Mouse (Mus musculus) hematopoietic stem cell, adult 5-6 weeks (primary cell): Measurements from ENCODE around the gene Zfp811. TPM values are rescaled to one million over a fixed set of nuclear protein-coding genes. Genes with fewer than 3 reads are reported as not detected.

Source experiments
- ATAC-seq, 2 experiments: fragments of 125-278 bp in 1 of 2; replicated peaks in 1 of 2; 2 replicates each; pipeline ENCODE4 v1.8.0; 2016 to 2017; ENCODE audit warnings: inconsistent platforms in 2 of 2, mild to moderate bottlenecking in 2 of 2, moderate number of reproducible peaks in 2 of 2, low read depth in 1 of 2, moderate TSS enrichment in 1 of 2; ENCODE audit not compliant: low FRiP score in 2 of 2, poor library complexity in 2 of 2, severe bottlenecking in 2 of 2, insufficient read depth in 1 of 2, low TSS enrichment in 1 of 2
- total RNA-seq: library from RNA; stranded (forward); fragments of 172-1452, 232-1000 nt; gene quantifications from 2 replicates; pipeline ENCODE4 v1.2.3, GENCODE M21; 2017

The Zfp811 gene
- total RNA-seq, 1 experiment from 2014 or later: not detected

- ATAC-seq: no peak
These were observed 24.1 kb downstream of the Zfp811 start for GRCm38 (mm10) chr17:32785656-32786055.

GRCm38 (mm10) chr17:32777564-32777963, 32.2 kb downstream of the Zfp811 start:
- no peak for ATAC-seq

- ATAC-seq: no peak
These were observed 38.5 kb downstream of the Zfp811 start for GRCm38 (mm10) chr17:32771213-32771612.

- ATAC-seq: no peak
These were observed 43.3 kb downstream of the Zfp811 start for GRCm38 (mm10) chr17:32766422-32766821.

- ATAC-seq: no peak
These were observed 52.4 kb downstream of the Zfp811 start for GRCm38 (mm10) chr17:32757331-32757730.

GRCm38 (mm10) chr17:32753634-32754033, 56.1 kb downstream of the Zfp811 start:
- peak; percentile 12 to 51; a peak in 1 of 4 replicates for ATAC-seq

GRCm38 (mm10) chr17:32752813-32753360, 56.8 kb downstream of the Zfp811 start:
- ATAC-seq: no peak

GRCm38 (mm10) chr17:32750611-32751010, 59.1 kb downstream of the Zfp811 start:
- no peak for ATAC-seq

Other genes with a start within 250 kb of the Zfp811 start
- not detected in 2 replicates for gene Cyp4f37, start 188.6 kb downstream of the Zfp811 start, total RNA-seq
- not detected in 2 replicates for gene Cyp4f40, start 151.0 kb downstream of the Zfp811 start, total RNA-seq
- not detected in 2 replicates for gene Cyp4f15, start 124.3 kb downstream of the Zfp811 start, total RNA-seq
- 29.6 and 39.7 TPM in 2 replicates for gene Zfp871, start 21.6 kb downstream of the Zfp811 start, total RNA-seq
- 10.6 and 19.9 TPM in 2 replicates for gene Zfp799, start 20.3 kb upstream of the Zfp811 start, total RNA-seq
- gene Zfp870, start 81.7 kb upstream of the Zfp811 start, total RNA-seq: 6.6 and 7.0 TPM in 2 replicates
- gene Cyp4f14, start 107.4 kb upstream of the Zfp811 start, total RNA-seq: not detected in 2 replicates
- gene Cyp4f13, start 137.5 kb upstream of the Zfp811 start, total RNA-seq: 5.9 and 17.1 TPM in 2 replicates
- 20.1 and 23.3 TPM in 2 replicates for gene Zfp472, start 155.9 kb upstream of the Zfp811 start, total RNA-seq
- gene Zfp952, start 183.2 kb upstream of the Zfp811 start, total RNA-seq: 15.4 and 16.6 TPM in 2 replicates
- gene Zfp763, start 223.5 kb upstream of the Zfp811 start, total RNA-seq: 12.8 and 17.8 TPM in 2 replicates